Mouse (Mus musculus) limb, embryonic 12.5 days (tissue): ENCODE measurements around the gene Trim67. TPM values are rescaled to one million over a fixed set of nuclear protein-coding genes. Genes with fewer than 3 reads are reported as not detected.
"Not testable (repeated sequence)": the region's sequence is repeated elsewhere in the genome, so short reads cannot be mapped to it uniquely, and the experiment has no call there.

ENCODE experiments used
- ATAC-seq: fragments of 200-750 bp; cut with Nextera tagmentation; 2 replicates; pipeline ENCODE4 v1.8.0; 2017; ENCODE audit warnings: low read depth, moderate TSS enrichment; ENCODE audit not compliant: insufficient number of reproducible peaks, insufficient read depth, low FRiP score, low TSS enrichment
- H3K27ac ChIP-seq: fragments of 300-500 bp; sonication (generic); 2 replicates; pipeline ENCODE4 v1.5.1; 2016; ENCODE audit warnings: mild to moderate bottlenecking, moderate library complexity
- H3K27me3 ChIP-seq: fragments of 300-500 bp; sonication (generic); 2 replicates; pipeline ENCODE4 v1.6.1; 2016; ENCODE audit warnings: mild to moderate bottlenecking, moderate library complexity
- H3K36me3 ChIP-seq: fragments of 300-500 bp; sonication (generic); 2 replicates; pipeline ENCODE4 v1.6.1; 2016; ENCODE audit warnings: mild to moderate bottlenecking, moderate library complexity
- H3K4me1 ChIP-seq: fragments of 300-500 bp; sonication (generic); replicated peaks from 2 replicates; pipeline ENCODE4 v1.6.1; 2016
- H3K4me2 ChIP-seq: fragments of 300-500 bp; sonication (generic); 2 replicates; pipeline ENCODE4 v1.6.1; 2016; ENCODE audit warnings: mild to moderate bottlenecking, moderate library complexity
- H3K4me3 ChIP-seq: fragments of 300-500 bp; sonication (generic); replicated peaks from 2 replicates; pipeline ENCODE4 v1.5.1; 2016; ENCODE audit warnings: mild to moderate bottlenecking
- H3K9ac ChIP-seq: fragments of 300-500 bp; sonication (generic); replicated peaks from 2 replicates; pipeline ENCODE4 v1.6.1; 2016; ENCODE audit warnings: mild to moderate bottlenecking, moderate library complexity
- H3K9me3 ChIP-seq: fragments of 300-500 bp; sonication (generic); 2 replicates; pipeline ENCODE4 v1.6.1; 2016; ENCODE audit warnings: mild to moderate bottlenecking, moderate library complexity
- WGBS: fragments of 180-500 bp; shearing (Covaris S2); methylation state at CpG from one replicate; pipeline ENCODE4 v1.1.7; 2016; 5-methylcytosine and 5-hydroxymethylcytosine counted together
- polyA plus RNA-seq: library from polyadenylated mRNA; unstranded; fragments of >200 nt; fragmentation: Nextera tagmentation; extraction: Ambion mirVana; gene quantifications from 2 replicates; pipeline ENCODE4 v1.2.1, GENCODE M21; 2016

Trim67 gene
- polyA plus RNA-seq, 1 experiment from 2014 or later: 0.05 TPM

DNA sequence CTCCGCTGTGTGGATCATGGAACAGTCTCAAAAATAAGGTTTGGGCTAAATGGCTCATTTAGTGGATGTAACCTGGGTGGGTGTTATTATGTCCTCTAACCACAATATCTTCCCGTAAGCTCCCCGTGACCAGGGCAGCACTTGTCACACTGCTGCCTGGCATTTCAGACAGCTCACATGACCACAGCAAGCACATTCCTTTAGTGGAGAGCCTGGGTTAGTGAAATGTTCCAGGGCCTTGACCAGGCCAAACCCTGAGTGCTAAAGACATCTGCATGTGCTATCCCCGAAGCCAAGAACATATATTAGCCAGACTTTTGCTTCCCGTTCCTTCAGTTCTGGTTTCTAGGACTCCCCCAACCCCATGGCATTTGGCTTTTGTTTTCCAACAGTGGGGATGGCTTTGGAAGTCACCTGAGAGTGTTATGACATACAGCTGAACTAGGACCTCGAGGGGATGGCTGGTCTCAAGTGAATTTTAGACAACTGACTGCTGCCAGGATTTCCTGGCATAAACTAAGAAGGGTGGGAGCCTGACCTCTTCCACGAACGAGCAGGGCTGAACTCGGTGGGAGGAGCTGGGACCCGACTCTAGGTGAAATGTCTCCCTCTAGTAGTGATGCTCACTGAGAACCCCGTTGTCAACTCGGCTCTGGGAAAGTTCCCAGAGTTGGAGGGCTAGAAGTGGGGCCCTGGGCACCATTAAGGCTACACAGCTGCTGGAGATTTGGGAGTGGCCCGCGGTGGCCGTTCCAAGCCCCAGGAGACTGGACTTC is 40.7 kb downstream of the Trim67 start:
- Histone ChIP-seq H3K4me1 (peaks cover 14% of the 10 kb centered on the region; the same call in 1 of the 2 replicates), H3K36me3 (peaks cover 10% of the 10 kb centered on the region), H3K27ac (no peak overlapping the region), H3K9ac (no peak overlapping the region), H3K9me3 (no peaks in the 10 kb centered on the region), H3K4me2 (peak overlapping the region; percentile 37), H3K27me3 (no peaks in the 10 kb centered on the region; the same call in 1 of the 2 replicates), H3K4me3 (0 out of 2 replicates have a peak overlapping the region, but pooled peaks have one; percentile 15)
- no peak for ATAC-seq
- 38% methylated on average over 15 of the region's 15 CpGs for WGBS

GRCm38 (mm10) chr8:124835848-124836247 is 43.0 kb downstream of the Trim67 start:
- Histone ChIP-seq H3K9ac (no peak overlapping the region), H3K4me2 (no peak overlapping the region), H3K4me1 (peaks cover 14% of the 10 kb centered on the region; the same call in 1 of the 2 replicates), H3K9me3 (no peaks in the 10 kb centered on the region), H3K27ac (no peak overlapping the region), H3K4me3 (no peak overlapping the region), H3K36me3 (peaks cover 32% of the 10 kb centered on the region), H3K27me3 (no peaks in the 10 kb centered on the region; the same call in 1 of the 2 replicates)
- no peak for ATAC-seq

GRCm38 (mm10) chr8:124836273-124836672 is 43.4 kb downstream of the Trim67 start:
- WGBS: 79% methylated on average over 7 of the region's 7 CpGs
- no peak overlapping the region for H3K27ac ChIP-seq
- no peak overlapping the region for H3K4me2 ChIP-seq
- peaks cover 36% of the 10 kb centered on the region for H3K36me3 ChIP-seq
- no peaks in the 10 kb centered on the region; the same call in 1 of the 2 replicates for H3K27me3 ChIP-seq
- H3K9ac ChIP-seq: no peak overlapping the region
- H3K9me3 ChIP-seq: no peaks in the 10 kb centered on the region
- peaks cover 14% of the 10 kb centered on the region; the same call in 1 of the 2 replicates for H3K4me1 ChIP-seq
- ATAC-seq: no peak
- H3K4me3 ChIP-seq: no peak overlapping the region

DNA sequence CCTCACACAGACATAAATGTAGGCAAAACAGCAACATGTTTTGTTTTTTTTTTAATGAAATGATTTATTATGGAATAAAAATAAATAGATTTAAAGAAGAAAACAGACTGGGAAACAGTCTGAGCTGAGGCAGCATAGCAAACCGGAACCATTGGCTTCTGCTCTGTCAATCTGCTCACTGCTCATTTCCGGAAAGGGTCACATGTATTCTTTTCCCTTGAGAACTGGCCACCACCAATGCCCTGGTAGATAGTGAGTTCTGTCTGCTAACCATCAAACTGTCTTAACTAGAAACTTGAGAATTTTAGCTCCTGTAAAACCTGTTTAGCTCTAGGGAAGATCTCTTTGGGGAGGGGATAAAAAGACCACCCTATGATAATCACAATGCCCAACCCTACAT is 44.0 kb downstream of the Trim67 start:
- H3K27me3 ChIP-seq: no peaks in the 10 kb centered on the region
- H3K4me1 ChIP-seq: peaks cover 14% of the 10 kb centered on the region; the same call in 1 of the 2 replicates
- H3K9ac ChIP-seq: no peak overlapping the region
- no peak overlapping the region for H3K4me3 ChIP-seq
- H3K27ac ChIP-seq: no peak overlapping the region
- 86% methylated on average over 2 of the region's 2 CpGs for WGBS
- no peak overlapping the region for H3K4me2 ChIP-seq
- ATAC-seq: no peak
- H3K36me3 ChIP-seq: peaks cover 42% of the 10 kb centered on the region
- no peaks in the 10 kb centered on the region for H3K9me3 ChIP-seq

- H3K4me1 ChIP-seq: peaks cover 14% of the 10 kb centered on the region; the same call in 1 of the 2 replicates
- no peaks in the 10 kb centered on the region for H3K9me3 ChIP-seq
- no peak overlapping the region for H3K4me3 ChIP-seq
- H3K27ac ChIP-seq: no peak overlapping the region
- H3K36me3 ChIP-seq: peaks cover 46% of the 10 kb centered on the region
- H3K27me3 ChIP-seq: no peaks in the 10 kb centered on the region
- H3K9ac ChIP-seq: no peak overlapping the region
- no peak overlapping the region for H3K4me2 ChIP-seq
- no peak for ATAC-seq
- WGBS: 86% methylated on average over 2 of the region's 2 CpGs
Observed at GRCm38 (mm10) chr8:124837956-124838355, 45.1 kb downstream of the Trim67 start.

DNA sequence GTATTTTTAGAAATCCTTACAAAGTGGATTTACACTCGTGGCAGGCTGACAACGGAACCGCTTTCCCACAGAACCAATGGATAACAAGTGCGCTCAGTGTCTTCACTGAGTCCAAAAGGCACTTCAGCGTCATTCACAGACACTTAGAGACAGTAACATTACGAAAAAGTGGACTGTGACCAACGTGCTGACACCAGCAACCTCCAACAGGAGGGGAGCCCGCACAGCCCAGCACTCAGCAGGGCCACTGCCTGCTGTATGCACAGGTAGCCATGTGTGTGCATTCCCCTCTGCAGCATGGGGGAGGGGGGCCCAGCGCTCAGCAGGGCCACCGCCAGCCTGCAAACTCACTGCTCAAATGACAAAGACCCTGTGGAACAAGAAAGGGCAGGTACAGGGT is 46.5 kb downstream of the Trim67 start:
- no peaks in the 10 kb centered on the region for H3K27me3 ChIP-seq
- 94% methylated on average over 10 of the region's 10 CpGs for WGBS
- H3K9ac ChIP-seq: no peak overlapping the region
- no peak for ATAC-seq
- peaks cover 6% of the 10 kb centered on the region; the same call in 1 of the 2 replicates for H3K4me1 ChIP-seq
- peaks cover 56% of the 10 kb centered on the region for H3K36me3 ChIP-seq
- no peak overlapping the region for H3K4me2 ChIP-seq
- no peaks in the 10 kb centered on the region for H3K9me3 ChIP-seq
- H3K27ac ChIP-seq: no peak overlapping the region
- H3K4me3 ChIP-seq: no peak overlapping the region

DNA sequence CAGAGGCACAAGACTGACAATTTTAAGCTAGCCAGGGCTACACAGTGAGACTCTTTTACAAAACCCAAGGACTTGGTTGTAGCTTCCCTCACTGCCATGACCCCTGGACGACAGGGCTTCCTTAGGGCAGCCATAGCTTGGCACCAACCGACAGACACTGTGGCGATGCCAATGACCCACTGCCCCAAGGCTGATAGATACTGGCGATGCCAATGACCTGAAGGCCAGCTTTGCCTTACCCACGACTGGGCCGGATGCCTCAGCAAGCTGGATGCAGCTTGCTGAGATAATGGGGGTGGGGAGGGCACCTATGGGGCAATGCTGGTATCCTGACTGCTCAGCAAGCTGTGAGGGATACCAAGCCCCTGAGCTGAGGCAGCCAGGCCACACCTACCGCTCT is 48.0 kb downstream of the Trim67 start:
- no peak overlapping the region for H3K9ac ChIP-seq

GRCm38 (mm10) chr8:124841775-124842174 is 48.9 kb downstream of the Trim67 start:
- Histone ChIP-seq H3K4me3 (no peak overlapping the region), H3K36me3 (peaks cover 67% of the 10 kb centered on the region), H3K27ac (no peak overlapping the region), H3K9me3 (no peaks in the 10 kb centered on the region), H3K9ac (no peak overlapping the region), H3K4me2 (no peak overlapping the region), H3K4me1 (no peaks in the 10 kb centered on the region), H3K27me3 (no peaks in the 10 kb centered on the region)
- WGBS: 91% methylated on average over 10 of the region's 10 CpGs
- ATAC-seq: no peak

More for the DNA sequence above, 48.0 kb downstream of the Trim67 start:
- Histone ChIP-seq H3K4me1 (no peaks in the 10 kb centered on the region), H3K27ac (no peak overlapping the region), H3K27me3 (no peaks in the 10 kb centered on the region), H3K36me3 (peaks cover 67% of the 10 kb centered on the region), H3K9me3 (no peaks in the 10 kb centered on the region), H3K4me2 (no peak overlapping the region), H3K4me3 (no peak overlapping the region)
- ATAC-seq: no peak
- 93% methylated on average over 7 of the region's 7 CpGs for WGBS

- 59% methylated on average over 1 of the region's 1 CpGs for WGBS
- H3K4me1 ChIP-seq, H3K27ac ChIP-seq, H3K9ac ChIP-seq, ATAC-seq, H3K9me3 ChIP-seq, H3K4me2 ChIP-seq, H3K4me3 ChIP-seq, H3K27me3 ChIP-seq: not testable (repeated sequence)
- peaks cover 64% of the 10 kb centered on the region for H3K36me3 ChIP-seq
Observed at GRCm38 (mm10) chr8:124842929-124843328, 50.0 kb downstream of the Trim67 start.

GRCm38 (mm10) chr8:124845131-124845530 is 52.2 kb downstream of the Trim67 start:
- no peak for ATAC-seq
- H3K36me3 ChIP-seq: peaks cover 42% of the 10 kb centered on the region
- H3K4me3 ChIP-seq: no peak overlapping the region
- WGBS: 68% methylated on average over 3 of the region's 3 CpGs
- H3K9me3 ChIP-seq: no peaks in the 10 kb centered on the region
- no peaks in the 10 kb centered on the region for H3K27me3 ChIP-seq
- H3K27ac ChIP-seq: no peak overlapping the region
- no peak overlapping the region for H3K4me2 ChIP-seq
- H3K9ac ChIP-seq: no peak overlapping the region
- no peaks in the 10 kb centered on the region for H3K4me1 ChIP-seq

- no peak overlapping the region for H3K4me3 ChIP-seq
- no peaks in the 10 kb centered on the region for H3K27me3 ChIP-seq
- no peak overlapping the region for H3K9ac ChIP-seq
- H3K27ac ChIP-seq: no peak overlapping the region
- H3K36me3 ChIP-seq: peaks cover 38% of the 10 kb centered on the region
- H3K4me1 ChIP-seq: no peaks in the 10 kb centered on the region
- no peaks in the 10 kb centered on the region for H3K9me3 ChIP-seq
- WGBS: 74% methylated on average over 5 of the region's 5 CpGs
- ATAC-seq: no peak
- no peak overlapping the region for H3K4me2 ChIP-seq
Observed at GRCm38 (mm10) chr8:124845573-124845972, 52.7 kb downstream of the Trim67 start.
